Mouse (Mus musculus): Measurements from ENCODE around the gene Hax1. TPM values are rescaled to one million over a fixed set of nuclear protein-coding genes. Genes with fewer than 3 reads are reported as not detected.

Gene Hax1
- 172 and 182 TPM in 2 replicates for polyA plus RNA-seq (2016; fragmentation: Nextera tagmentation; extraction: Ambion mirVana)

- Histone ChIP-seq H3K36me3 (peaks cover 72% of the 10 kb centered on the region), H3K9me3 (replicated peaks) (no peaks in the 10 kb centered on the region), H3K27ac (replicated peaks) (peak within 1 kb of the TSS; percentile 90), H3K4me1 (peaks cover 24% of the 10 kb centered on the region), H3K4me3 (peak within 1 kb of the TSS; percentile 78), H3K27me3 (ENCODE audit: low read depth, poor library complexity, severe bottlenecking) (no peaks in the 10 kb centered on the region)
- WGBS: under 1% methylated on average over 26 of the region's 26 CpGs
- peak; percentile 95 for DNase-seq (ENCODE audit: low spot score)
These were observed at the start of gene Hax1 for GRCm38 (mm10) chr3:89998612-89999054. Hax1 (minus strand) TSS chr3:89998780.

GRCm38 (mm10) chr3:90036263-90036662 lies 37.7 kb upstream of the Hax1 start:
- H3K4me1 ChIP-seq: no peaks in the 10 kb centered on the region
- no peaks in the 10 kb centered on the region for H3K27me3 ChIP-seq (ENCODE audit: low read depth, poor library complexity, severe bottlenecking)
- H3K9me3 ChIP-seq (replicated peaks): no peaks in the 10 kb centered on the region
- H3K27ac ChIP-seq (replicated peaks): no peak overlapping the region
- no peak for DNase-seq (ENCODE audit: low spot score)
- peaks cover 99% of the 10 kb centered on the region for H3K36me3 ChIP-seq
- WGBS: 98% methylated on average over 1 of the region's 1 CpGs
- no peak overlapping the region for H3K4me3 ChIP-seq

- H3K27ac ChIP-seq (replicated peaks): no peak overlapping the region
- H3K4me1 ChIP-seq: no peaks in the 10 kb centered on the region
- H3K27me3 ChIP-seq (ENCODE audit: low read depth, poor library complexity, severe bottlenecking): no peaks in the 10 kb centered on the region
- peaks cover 99% of the 10 kb centered on the region for H3K36me3 ChIP-seq
- no peaks in the 10 kb centered on the region for H3K9me3 ChIP-seq (replicated peaks)
- no peak for DNase-seq (ENCODE audit: low spot score)
- H3K4me3 ChIP-seq: no peak overlapping the region
- WGBS: 95% methylated on average over 2 of the region's 2 CpGs
These were observed 36.1 kb upstream of the Hax1 start for GRCm38 (mm10) chr3:90034653-90035052.

DNA sequence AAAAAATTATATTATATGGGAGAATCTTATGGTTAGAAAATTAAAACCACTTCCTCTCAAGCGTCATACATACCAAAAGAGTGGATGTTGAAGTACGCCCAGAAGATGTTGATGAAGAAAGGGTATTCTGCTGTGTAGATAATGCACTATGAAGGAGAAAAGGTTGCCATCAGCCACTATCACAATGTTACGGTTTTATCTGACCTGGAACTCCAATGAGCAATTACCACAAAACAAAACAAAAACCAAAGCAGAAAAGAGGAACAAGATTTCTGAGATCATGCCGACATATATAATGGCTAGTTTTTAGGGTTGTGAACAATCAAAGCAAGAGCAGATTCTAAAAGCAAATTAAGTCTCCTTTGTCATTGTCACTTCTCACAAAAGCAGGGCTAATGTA lies 18.0 kb upstream of the Hax1 start:
- H3K9me3 ChIP-seq (replicated peaks): no peaks in the 10 kb centered on the region
- no peak for DNase-seq (ENCODE audit: low spot score)
- H3K27me3 ChIP-seq (ENCODE audit: low read depth, poor library complexity, severe bottlenecking): no peaks in the 10 kb centered on the region
- H3K4me1 ChIP-seq: no peaks in the 10 kb centered on the region
- 91% methylated on average over 4 of the region's 4 CpGs for WGBS
- H3K4me3 ChIP-seq: no peak overlapping the region
- H3K27ac ChIP-seq (replicated peaks): no peak overlapping the region
- H3K36me3 ChIP-seq: peaks cover 100% of the 10 kb centered on the region

GRCm38 (mm10) chr3:90010291-90010690 lies 11.7 kb upstream of the Hax1 start:
- Histone ChIP-seq H3K4me1 (no peaks in the 10 kb centered on the region), H3K4me3 (no peak overlapping the region), H3K9me3 (replicated peaks) (no peaks in the 10 kb centered on the region), H3K27ac (replicated peaks) (no peak overlapping the region), H3K27me3 (ENCODE audit: low read depth, poor library complexity, severe bottlenecking) (no peaks in the 10 kb centered on the region), H3K36me3 (peaks cover 100% of the 10 kb centered on the region)
- DNase-seq (ENCODE audit: low spot score): no peak
- 87% methylated on average over 2 of the region's 2 CpGs for WGBS

DNA sequence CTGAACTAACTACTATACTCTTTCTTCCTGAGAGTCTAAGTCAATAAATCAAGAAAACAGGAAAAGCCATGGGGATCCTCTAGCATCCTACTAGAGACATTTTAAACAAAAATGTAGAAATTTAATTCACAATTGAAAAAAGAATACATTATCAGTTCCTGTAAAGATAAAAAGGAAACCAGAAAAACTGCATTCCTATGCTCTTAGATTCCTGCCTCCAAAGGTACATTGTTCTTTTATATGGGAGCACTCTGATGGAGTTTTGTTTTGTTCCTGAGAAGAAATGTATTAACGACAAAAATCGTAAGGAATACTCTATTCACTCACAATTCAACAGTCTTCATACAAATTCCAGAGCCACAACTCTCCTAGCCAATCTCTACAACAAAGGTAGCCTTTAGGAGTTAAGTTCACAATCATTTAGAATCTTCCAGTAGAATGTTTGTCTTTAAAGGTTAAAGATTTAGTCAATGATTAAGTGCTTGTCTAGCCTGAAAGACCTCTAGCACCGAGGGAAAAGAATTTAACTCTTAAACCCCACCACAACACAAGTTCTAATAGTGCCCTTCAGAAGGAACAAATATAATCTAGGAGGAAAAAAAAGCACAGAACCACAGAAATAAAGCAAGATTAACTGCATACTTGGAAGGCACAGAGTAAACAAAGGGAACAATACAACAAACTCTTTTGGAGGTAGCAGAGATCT lies 5.7 kb upstream of the Hax1 start:
- no peak overlapping the region for H3K27ac ChIP-seq (replicated peaks)
- peaks cover 4% of the 10 kb centered on the region for H3K4me1 ChIP-seq
- DNase-seq (ENCODE audit: low spot score): no peak
- H3K9me3 ChIP-seq (replicated peaks): no peaks in the 10 kb centered on the region
- H3K27me3 ChIP-seq (ENCODE audit: low read depth, poor library complexity, severe bottlenecking): no peaks in the 10 kb centered on the region
- 86% methylated on average over 3 of the region's 3 CpGs for WGBS
- no peak overlapping the region for H3K4me3 ChIP-seq
- H3K36me3 ChIP-seq: peaks cover 95% of the 10 kb centered on the region

GRCm38 (mm10) chr3:89999830-90000229 lies 1.2 kb upstream of the Hax1 start:
- Histone ChIP-seq H3K27me3 (ENCODE audit: low read depth, poor library complexity, severe bottlenecking) (no peaks in the 10 kb centered on the region), H3K27ac (replicated peaks) (0 out of 2 replicates have a peak overlapping the region, but pooled peaks have one; percentile 90), H3K4me3 (no peak overlapping the region), H3K9me3 (replicated peaks) (no peaks in the 10 kb centered on the region), H3K4me1 (peaks cover 24% of the 10 kb centered on the region), H3K36me3 (peaks cover 72% of the 10 kb centered on the region)
- WGBS: 90% methylated on average over 4 of the region's 4 CpGs
- no peak for DNase-seq (ENCODE audit: low spot score)

GRCm38 (mm10) chr3:89999090-89999489 lies 510 bp upstream of the Hax1 start:
- H3K4me1 ChIP-seq: peaks cover 24% of the 10 kb centered on the region
- H3K36me3 ChIP-seq: peaks cover 72% of the 10 kb centered on the region
- H3K27me3 ChIP-seq (ENCODE audit: low read depth, poor library complexity, severe bottlenecking): no peaks in the 10 kb centered on the region
- H3K9me3 ChIP-seq (replicated peaks): no peaks in the 10 kb centered on the region
- H3K4me3 ChIP-seq: peak overlapping the region; percentile 78
- H3K27ac ChIP-seq (replicated peaks): peak overlapping the region; percentile 90
- DNase-seq (ENCODE audit: low spot score): peak; percentile 28
- WGBS: 25% methylated on average over 8 of the region's 8 CpGs

DNA sequence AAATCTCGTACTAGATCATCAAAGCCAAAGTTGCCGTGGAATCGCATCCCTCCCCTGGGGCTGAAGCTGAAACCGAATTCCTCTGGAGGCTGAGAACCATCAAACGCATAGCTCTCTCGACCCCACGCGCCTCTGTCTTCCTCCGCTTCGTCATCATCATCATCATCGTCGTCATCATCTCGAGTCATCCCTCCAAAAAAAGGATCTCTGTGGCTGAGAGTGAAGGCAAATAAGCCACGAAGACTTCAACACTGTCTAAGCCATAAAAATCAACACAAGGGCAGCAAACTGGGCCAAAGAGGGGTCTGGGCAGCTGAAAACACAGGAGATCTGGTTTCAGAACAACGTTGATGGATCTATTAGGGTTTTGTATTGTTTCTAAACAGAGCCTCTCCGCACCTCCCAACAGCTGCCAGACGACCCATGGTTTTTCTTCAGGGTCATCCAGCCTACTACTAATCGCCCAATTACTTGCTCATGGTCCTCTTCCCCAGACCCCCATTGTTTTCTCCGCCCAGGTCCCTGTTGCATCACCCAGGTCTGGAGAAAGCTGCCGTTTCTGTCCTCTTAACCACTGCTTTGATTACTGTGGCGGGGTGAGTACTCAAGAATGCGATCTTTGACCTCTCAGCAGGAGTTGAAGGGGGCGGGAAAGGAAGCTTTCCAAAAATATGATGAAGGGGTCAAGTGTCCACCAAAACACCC lies 637 bp downstream of the Hax1 start:
- 22% methylated on average over 23 of the region's 23 CpGs for WGBS
- H3K36me3 ChIP-seq: peaks cover 73% of the 10 kb centered on the region
- H3K27me3 ChIP-seq (ENCODE audit: low read depth, poor library complexity, severe bottlenecking): no peaks in the 10 kb centered on the region
- no peaks in the 10 kb centered on the region for H3K9me3 ChIP-seq (replicated peaks)
- peak overlapping the region; percentile 78 for H3K4me3 ChIP-seq
- H3K4me1 ChIP-seq: peaks cover 24% of the 10 kb centered on the region
- peak; percentile 63 for DNase-seq (ENCODE audit: low spot score)
- peak overlapping the region; percentile 90 for H3K27ac ChIP-seq (replicated peaks)

DNA sequence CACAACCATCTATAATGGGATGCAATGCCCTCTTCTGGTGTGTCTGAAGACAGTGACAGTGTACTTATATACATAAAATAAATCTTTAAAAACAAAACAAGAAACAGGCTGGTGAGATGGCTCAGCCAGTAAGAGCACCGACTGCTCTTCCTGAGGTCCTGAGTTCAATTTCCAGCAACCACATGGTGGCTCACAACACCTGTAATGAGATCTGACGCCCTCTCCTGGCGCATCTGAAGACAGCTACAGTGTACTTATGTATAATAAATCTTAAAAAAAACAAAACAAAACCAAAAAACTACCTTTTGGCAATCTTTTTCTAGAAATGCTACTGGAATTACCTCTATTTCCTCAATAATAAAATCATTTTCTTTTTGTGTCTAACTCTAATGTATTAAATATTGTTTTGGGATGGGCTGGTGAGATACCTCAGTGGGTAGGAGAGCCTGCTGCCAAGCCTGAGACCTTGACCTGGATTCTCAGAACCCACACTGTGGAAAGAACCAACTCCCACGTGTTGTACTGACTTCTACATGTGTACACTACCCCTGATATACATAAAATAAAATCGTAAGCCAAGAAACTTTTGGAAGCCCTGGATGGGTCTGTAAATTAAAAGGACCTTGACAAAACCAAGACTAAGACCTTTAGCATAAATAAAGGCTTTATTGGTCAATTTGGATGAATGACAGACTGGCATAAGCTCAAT lies 3.6 kb downstream of the Hax1 start:
- peaks cover 53% of the 10 kb centered on the region for H3K36me3 ChIP-seq
- no peak overlapping the region for H3K4me3 ChIP-seq
- H3K4me1 ChIP-seq: peaks cover 24% of the 10 kb centered on the region
- WGBS: 92% methylated on average over 5 of the region's 5 CpGs
- H3K27me3 ChIP-seq (ENCODE audit: low read depth, poor library complexity, severe bottlenecking): no peaks in the 10 kb centered on the region
- H3K9me3 ChIP-seq (replicated peaks): no peaks in the 10 kb centered on the region
- no peak overlapping the region for H3K27ac ChIP-seq (replicated peaks)
- DNase-seq (ENCODE audit: low spot score): no peak

DNA sequence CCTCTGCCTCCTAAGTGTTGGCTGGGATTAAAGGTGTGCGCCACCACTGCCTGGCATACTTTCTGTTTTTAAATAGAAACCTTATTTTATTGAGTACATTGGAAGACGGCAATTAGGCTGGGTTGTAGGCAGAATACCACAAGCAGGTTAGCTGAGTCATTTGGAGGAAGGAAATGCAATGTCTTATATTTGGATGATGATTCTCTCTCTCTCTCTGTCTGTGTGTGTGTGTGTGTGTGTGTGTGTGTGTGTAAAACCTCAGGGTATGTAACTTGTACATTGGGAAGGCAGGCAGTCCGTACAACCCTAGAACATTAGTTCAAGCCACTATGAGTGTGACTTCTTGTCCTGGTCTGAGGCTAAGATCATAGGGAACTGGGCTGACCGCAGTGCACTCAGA lies 10.8 kb downstream of the Hax1 start:
- Histone ChIP-seq H3K9me3 (replicated peaks) (no peaks in the 10 kb centered on the region), H3K27ac (replicated peaks) (no peak overlapping the region), H3K4me1 (no peaks in the 10 kb centered on the region), H3K4me3 (no peak overlapping the region), H3K27me3 (ENCODE audit: low read depth, poor library complexity, severe bottlenecking) (no peaks in the 10 kb centered on the region), H3K36me3 (peaks cover 8% of the 10 kb centered on the region)
- DNase-seq (ENCODE audit: low spot score): no peak
- 95% methylated on average over 4 of the region's 4 CpGs for WGBS

GRCm38 (mm10) chr3:89987211-89987610 lies 11.4 kb downstream of the Hax1 start:
- no peak for DNase-seq (ENCODE audit: low spot score)
- Histone ChIP-seq H3K36me3 (peaks cover 2% of the 10 kb centered on the region), H3K27ac (replicated peaks) (no peak overlapping the region), H3K9me3 (replicated peaks) (no peaks in the 10 kb centered on the region), H3K4me3 (no peak overlapping the region), H3K4me1 (no peaks in the 10 kb centered on the region), H3K27me3 (ENCODE audit: low read depth, poor library complexity, severe bottlenecking) (no peaks in the 10 kb centered on the region)
- WGBS: 64% methylated on average over 3 of the region's 3 CpGs

DNA sequence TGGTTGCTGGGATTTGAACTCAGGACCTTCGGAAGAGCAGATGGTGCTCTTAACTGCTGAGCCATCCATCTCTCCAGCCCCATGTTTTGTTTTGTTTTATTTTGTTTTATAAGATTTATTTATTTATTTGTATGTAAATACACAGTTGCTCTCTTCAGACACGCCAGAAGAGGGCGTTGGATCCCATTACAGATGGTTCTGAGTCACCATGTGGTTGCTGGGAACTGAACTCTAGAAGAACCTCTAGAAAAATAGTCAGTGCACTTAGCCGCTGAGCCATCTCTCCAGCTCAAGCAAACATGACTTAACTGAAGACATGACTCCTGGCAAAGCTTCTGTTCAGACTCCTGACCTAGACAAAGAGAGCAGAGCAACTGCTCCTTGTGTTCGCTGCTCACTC lies 16.2 kb downstream of the Hax1 start:
- Histone ChIP-seq H3K4me3 (no peak overlapping the region), H3K4me1 (no peaks in the 10 kb centered on the region), H3K9me3 (replicated peaks) (no peaks in the 10 kb centered on the region), H3K36me3 (no peaks in the 10 kb centered on the region), H3K27ac (replicated peaks) (no peak overlapping the region), H3K27me3 (ENCODE audit: low read depth, poor library complexity, severe bottlenecking) (no peaks in the 10 kb centered on the region)
- 74% methylated on average over 5 of the region's 5 CpGs for WGBS
- no peak for DNase-seq (ENCODE audit: low spot score)
